Mouse (Mus musculus) left cerebral cortex, postnatal 36 days (tissue): Measurements from ENCODE around the gene Fkbp14. TPM values are rescaled to one million over a fixed set of nuclear protein-coding genes. Genes with fewer than 3 reads are reported as not detected.

Source experiments
- total RNA-seq, 2 experiments: library from RNA; stranded (reverse); gene quantifications; 2 replicates each; pipeline ENCODE4 v1.2.3; 2021

Fkbp14 gene
- total RNA-seq, 2 experiments from 2014 or later: 7.3 to 9.9 TPM

Other genes with a start within 250 kb of the Fkbp14 start
- gene Wipf3, start 167.7 kb downstream of the Fkbp14 start, total RNA-seq: 100 to 1,000 TPM in 1 of 2 experiments, 10 to 100 TPM in 1; 72.1 to 106 TPM
- 100 to 1,000 TPM; 145 to 155 TPM for gene Scrn1, start 30.8 kb downstream of the Fkbp14 start, total RNA-seq
- gene Plekha8, start 2.2 kb downstream of the Fkbp14 start, total RNA-seq: 10 to 100 TPM; 12.3 to 12.6 TPM
- gene Mturn, start 84.3 kb upstream of the Fkbp14 start, total RNA-seq: 10 to 100 TPM; 93.9 to 96.4 TPM
- gene Znrf2, start 219.6 kb upstream of the Fkbp14 start, total RNA-seq: 10 to 100 TPM; 14.3 to 15.9 TPM